Mouse (Mus musculus) embryonic facial prominence, embryonic 13.5 days (tissue): ENCODE measurements around the gene Ppp2r5c. TPM values are rescaled to one million over a fixed set of nuclear protein-coding genes. Genes with fewer than 3 reads are reported as not detected.

ENCODE experiments used
- ATAC-seq: fragments of 200-750 bp; cut with Nextera tagmentation; 2 replicates; pipeline ENCODE4 v1.8.0; 2017; ENCODE audit warnings: low read depth; ENCODE audit not compliant: insufficient number of reproducible peaks, insufficient read depth, low FRiP score, low TSS enrichment
- H3K27ac ChIP-seq: fragments of 300-500 bp; sonication (generic); 2 replicates; pipeline ENCODE4 v1.5.1; 2015; ENCODE audit warnings: moderate library complexity, mild to moderate bottlenecking, inconsistent platforms
- H3K27me3 ChIP-seq: fragments of 300-500 bp; sonication (generic); 2 replicates; pipeline ENCODE4 v1.6.1; 2015; ENCODE audit warnings: mild to moderate bottlenecking, inconsistent platforms
- H3K36me3 ChIP-seq: fragments of 300-500 bp; sonication (generic); 2 replicates; pipeline ENCODE4 v1.6.1; 2015; ENCODE audit warnings: mild to moderate bottlenecking, inconsistent platforms
- H3K4me1 ChIP-seq: fragments of 300-500 bp; sonication (generic); 2 replicates; pipeline ENCODE4 v1.6.1; 2015; ENCODE audit warnings: inconsistent platforms
- H3K4me2 ChIP-seq: fragments of 300-500 bp; sonication (generic); 2 replicates; pipeline ENCODE4 v1.6.1; 2015; ENCODE audit warnings: moderate library complexity, mild to moderate bottlenecking, inconsistent platforms
- H3K4me3 ChIP-seq: fragments of 300-500 bp; sonication (generic); 2 replicates; pipeline ENCODE4 v1.5.1; 2015; ENCODE audit warnings: mild to moderate bottlenecking, inconsistent platforms
- H3K9ac ChIP-seq: fragments of 300-500 bp; sonication (generic); 2 replicates; pipeline ENCODE4 v1.6.1; 2015; ENCODE audit warnings: mild to moderate bottlenecking, inconsistent platforms
- H3K9me3 ChIP-seq: fragments of 300-500 bp; sonication (generic); 2 replicates; pipeline ENCODE4 v1.6.1; 2016; ENCODE audit warnings: inconsistent platforms
- WGBS: fragments of 180-500 bp; shearing (Covaris S2); methylation state at CpG from one replicate; pipeline ENCODE4 v1.1.7; 2015; ENCODE audit warnings: mixed read lengths; 5-methylcytosine and 5-hydroxymethylcytosine counted together
- polyA plus RNA-seq: library from polyadenylated mRNA; unstranded; fragments of >200 nt; fragmentation: Nextera tagmentation; extraction: Ambion mirVana; gene quantifications from 2 replicates; pipeline ENCODE4 v1.2.1, GENCODE M21; 2015

The Ppp2r5c gene
- polyA plus RNA-seq, 1 experiment from 2014 or later: 151 TPM

DNA sequence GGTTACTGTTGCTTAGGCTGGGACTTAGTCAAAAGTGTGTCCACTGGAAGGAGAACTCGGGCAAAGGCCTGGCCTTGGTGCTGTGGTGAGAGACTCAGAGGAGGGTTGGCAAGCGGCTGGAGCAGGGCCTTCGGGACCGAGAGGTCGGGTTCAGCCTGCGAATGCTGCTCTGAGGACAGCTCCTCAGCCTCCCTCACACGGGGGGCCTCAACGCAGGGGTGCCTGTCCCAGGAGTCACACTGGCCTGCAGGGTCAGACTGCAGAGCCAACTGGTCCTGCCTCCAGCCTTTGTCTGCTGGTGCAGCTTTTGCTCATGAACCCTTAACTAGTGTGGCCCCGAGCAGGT is 57.2 kb downstream of the Ppp2r5c start:
- no peak overlapping the region for H3K9ac ChIP-seq
- no peak overlapping the region for H3K4me3 ChIP-seq
- ATAC-seq: no peak
- H3K36me3 ChIP-seq: 0 out of 2 replicates have a peak, but pooled peaks cover 8% of the 10 kb centered on the region
- 85% methylated on average over 9 of the region's 9 CpGs for WGBS
- H3K4me2 ChIP-seq: no peak overlapping the region
- no peaks in the 10 kb centered on the region for H3K9me3 ChIP-seq
- H3K27ac ChIP-seq: no peak overlapping the region
- peaks cover 50% of the 10 kb centered on the region for H3K4me1 ChIP-seq
- H3K27me3 ChIP-seq: no peaks in the 10 kb centered on the region

- Histone ChIP-seq H3K36me3 (0 out of 2 replicates have a peak, but pooled peaks cover 6% of the 10 kb centered on the region), H3K27ac (0 out of 2 replicates have a peak overlapping the region, but pooled peaks have one; percentile 9), H3K27me3 (no peaks in the 10 kb centered on the region), H3K9ac (no peak overlapping the region), H3K4me1 (peaks cover 57% of the 10 kb centered on the region), H3K9me3 (no peaks in the 10 kb centered on the region), H3K4me3 (no peak overlapping the region), H3K4me2 (no peak overlapping the region)
- WGBS: 62% methylated on average over 3 of the region's 3 CpGs
- no peak for ATAC-seq
Observed at GRCm38 (mm10) chr12:110504793-110505192, 57.9 kb downstream of the Ppp2r5c start.

DNA sequence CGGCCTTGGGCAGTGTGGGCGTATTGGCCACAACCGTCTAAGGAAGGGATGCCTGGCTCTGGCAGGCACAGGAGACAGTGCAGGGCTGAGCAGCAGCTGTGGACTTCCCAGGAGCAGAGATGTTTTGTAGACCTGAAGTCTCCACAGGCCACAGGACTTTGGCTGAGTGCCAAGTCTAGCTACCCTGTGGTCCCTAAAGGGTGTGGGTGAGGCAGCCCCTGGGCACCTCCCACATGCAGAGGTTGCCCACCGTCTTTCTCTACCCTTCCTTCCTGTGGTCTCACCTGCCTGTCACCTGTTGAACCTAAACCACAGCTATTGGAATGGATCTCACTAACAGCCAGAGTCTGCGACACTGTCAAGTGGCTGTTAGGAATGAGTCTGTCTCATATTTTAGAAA is 59.1 kb downstream of the Ppp2r5c start:
- no peaks in the 10 kb centered on the region for H3K27me3 ChIP-seq
- no peak overlapping the region for H3K9ac ChIP-seq
- no peak overlapping the region for H3K27ac ChIP-seq
- H3K36me3 ChIP-seq: no peaks in the 10 kb centered on the region
- H3K4me2 ChIP-seq: no peak overlapping the region
- 72% methylated on average over 5 of the region's 5 CpGs for WGBS
- ATAC-seq: no peak
- H3K4me3 ChIP-seq: no peak overlapping the region
- H3K4me1 ChIP-seq: peaks cover 67% of the 10 kb centered on the region
- H3K9me3 ChIP-seq: no peaks in the 10 kb centered on the region

DNA sequence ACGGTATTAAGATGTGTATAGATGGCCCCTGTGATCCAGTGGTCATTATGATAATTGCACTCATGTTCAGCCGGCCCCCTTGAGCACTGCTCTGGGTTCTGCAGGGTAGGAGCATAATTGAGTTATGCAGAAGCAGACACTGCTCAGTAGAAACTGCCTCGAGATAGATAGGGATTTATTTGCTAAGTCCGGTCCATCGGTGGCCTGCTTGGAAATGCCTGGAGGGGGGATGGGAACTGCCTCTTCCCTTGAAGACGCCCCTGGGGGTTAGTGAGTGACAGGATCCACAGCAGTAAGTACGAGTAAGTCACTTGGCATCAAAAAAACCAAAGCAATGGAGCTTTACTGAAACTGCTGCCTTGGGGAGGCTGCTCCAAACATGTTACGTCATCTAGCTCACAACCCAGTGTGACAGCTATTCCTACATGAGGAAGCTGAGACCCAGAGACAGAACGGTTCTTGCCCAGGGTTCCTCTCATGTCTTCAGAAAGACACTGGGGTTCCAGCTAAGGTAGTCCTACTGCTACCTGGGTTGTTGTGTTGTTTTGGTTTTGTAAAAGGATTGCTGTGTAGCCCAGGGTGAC is 60.9 kb downstream of the Ppp2r5c start:
- H3K27ac ChIP-seq: no peak overlapping the region
- no peaks in the 10 kb centered on the region for H3K36me3 ChIP-seq
- WGBS: 31% methylated on average over 9 of the region's 9 CpGs
- no peaks in the 10 kb centered on the region for H3K27me3 ChIP-seq
- H3K9ac ChIP-seq: no peak overlapping the region
- peaks cover 76% of the 10 kb centered on the region for H3K4me1 ChIP-seq
- no peak overlapping the region for H3K4me3 ChIP-seq
- no peaks in the 10 kb centered on the region for H3K9me3 ChIP-seq
- ATAC-seq: no peak
- H3K4me2 ChIP-seq: no peak overlapping the region

DNA sequence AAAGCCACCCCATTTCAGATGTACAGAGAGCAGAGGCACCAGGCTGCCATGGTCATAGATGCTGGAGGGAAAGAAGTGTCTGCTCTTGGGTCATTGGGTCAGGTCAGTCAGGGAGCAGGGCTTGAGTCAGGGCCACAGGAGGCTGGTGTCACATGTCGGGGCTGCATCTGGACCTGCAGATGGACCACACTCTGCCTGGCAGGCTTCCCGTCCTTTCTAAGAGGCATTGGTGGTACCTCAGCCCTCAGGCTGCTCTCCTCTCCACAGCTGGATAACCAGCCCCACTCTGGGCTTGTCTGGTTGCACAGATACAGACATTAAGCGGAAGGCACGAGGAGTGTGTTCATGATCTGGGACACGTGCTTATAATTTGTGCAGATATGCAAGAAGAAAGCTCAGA is 61.8 kb downstream of the Ppp2r5c start:
- WGBS: 45% methylated on average over 5 of the region's 5 CpGs
- Histone ChIP-seq H3K27ac (peak overlapping the region; percentile 28; the same call in 1 of the 2 replicates), H3K27me3 (no peaks in the 10 kb centered on the region), H3K9ac (no peak overlapping the region), H3K36me3 (peaks cover 8% of the 10 kb centered on the region), H3K4me1 (peaks cover 80% of the 10 kb centered on the region), H3K4me3 (no peak overlapping the region), H3K4me2 (no peak overlapping the region), H3K9me3 (no peaks in the 10 kb centered on the region)
- ATAC-seq: no peak

DNA sequence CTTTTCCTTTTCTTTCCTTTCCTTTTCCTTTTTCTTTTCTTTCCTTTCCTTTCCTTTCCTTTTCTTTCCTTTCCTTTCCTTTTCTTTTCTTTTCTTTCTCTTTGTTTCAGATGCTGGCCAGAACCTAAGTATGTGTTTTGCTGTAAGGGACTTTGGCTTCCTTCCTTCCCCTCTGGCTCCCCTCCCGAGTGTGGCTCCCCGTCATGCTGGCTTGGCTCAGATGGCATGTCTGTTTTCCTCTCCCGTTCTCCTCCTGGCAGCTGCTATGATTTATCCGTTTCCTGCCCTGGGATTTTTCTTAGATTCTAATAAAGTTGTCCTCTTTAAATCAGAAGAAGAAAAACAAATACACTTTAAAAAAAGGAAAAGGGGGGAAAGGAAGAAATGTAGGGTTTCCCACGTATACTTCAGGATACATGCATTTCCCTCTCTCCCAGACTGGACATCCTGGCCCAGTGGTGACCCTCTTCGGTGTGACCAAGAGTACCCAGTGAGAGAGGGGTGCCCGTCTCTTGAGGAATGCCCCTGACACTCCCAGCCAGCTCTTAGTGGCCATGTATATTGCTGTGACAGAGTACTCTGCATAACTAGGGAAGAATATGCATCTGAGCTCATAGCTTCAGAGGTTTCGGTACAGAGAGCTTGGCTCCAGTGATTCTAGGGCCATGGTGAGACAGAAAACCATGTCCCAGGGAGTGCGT is 63.4 kb downstream of the Ppp2r5c start:
- Histone ChIP-seq H3K9me3 (no peaks in the 10 kb centered on the region), H3K9ac (no peak overlapping the region), H3K4me3 (no peak overlapping the region), H3K27me3 (no peaks in the 10 kb centered on the region), H3K36me3 (peaks cover 8% of the 10 kb centered on the region), H3K27ac (peak overlapping the region; percentile 83), H3K4me1 (peaks cover 65% of the 10 kb centered on the region), H3K4me2 (peak overlapping the region; percentile 26; the same call in 1 of the 2 replicates)
- ATAC-seq: no peak
- whole genome bisulfite sequencing: 52% methylated on average over 9 of the region's 9 CpGs

DNA sequence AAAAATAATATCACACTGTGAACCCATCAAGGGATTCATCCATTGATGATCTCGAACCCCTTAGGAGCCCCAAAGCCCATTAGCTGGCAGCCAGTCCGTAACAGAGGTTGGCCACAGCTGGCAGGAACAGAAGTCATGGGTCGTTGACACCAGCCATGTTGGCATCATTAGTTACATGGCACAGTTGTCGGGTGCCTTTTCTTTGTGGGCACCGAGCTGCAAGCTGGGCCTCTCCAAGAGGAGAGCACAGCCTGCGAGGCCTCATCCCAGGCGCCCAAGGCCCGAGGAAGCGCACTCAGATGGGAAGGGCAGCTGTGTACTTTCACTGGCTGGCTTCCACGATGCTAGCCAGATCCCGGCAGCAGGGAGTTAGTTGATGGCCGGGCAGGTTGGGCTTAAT is 64.3 kb downstream of the Ppp2r5c start:
- H3K36me3 ChIP-seq: peaks cover 8% of the 10 kb centered on the region
- H3K27ac ChIP-seq: peak overlapping the region; percentile 83
- H3K27me3 ChIP-seq: no peaks in the 10 kb centered on the region
- H3K4me3 ChIP-seq: no peak overlapping the region
- H3K4me1 ChIP-seq: peaks cover 57% of the 10 kb centered on the region
- no peak overlapping the region for H3K4me2 ChIP-seq
- ATAC-seq: no peak
- no peak overlapping the region for H3K9ac ChIP-seq
- no peaks in the 10 kb centered on the region for H3K9me3 ChIP-seq
- 87% methylated on average over 12 of the region's 12 CpGs for WGBS

- Histone ChIP-seq H3K4me3 (no peak overlapping the region), H3K27me3 (no peaks in the 10 kb centered on the region), H3K36me3 (peaks cover 9% of the 10 kb centered on the region), H3K4me2 (no peak overlapping the region), H3K27ac (no peak overlapping the region), H3K9me3 (no peaks in the 10 kb centered on the region), H3K9ac (no peak overlapping the region), H3K4me1 (peaks cover 53% of the 10 kb centered on the region)
- 77% methylated on average over 9 of the region's 9 CpGs for whole genome bisulfite sequencing
- ATAC-seq: no peak
Observed at GRCm38 (mm10) chr12:110511856-110512433, 65.0 kb downstream of the Ppp2r5c start.

DNA sequence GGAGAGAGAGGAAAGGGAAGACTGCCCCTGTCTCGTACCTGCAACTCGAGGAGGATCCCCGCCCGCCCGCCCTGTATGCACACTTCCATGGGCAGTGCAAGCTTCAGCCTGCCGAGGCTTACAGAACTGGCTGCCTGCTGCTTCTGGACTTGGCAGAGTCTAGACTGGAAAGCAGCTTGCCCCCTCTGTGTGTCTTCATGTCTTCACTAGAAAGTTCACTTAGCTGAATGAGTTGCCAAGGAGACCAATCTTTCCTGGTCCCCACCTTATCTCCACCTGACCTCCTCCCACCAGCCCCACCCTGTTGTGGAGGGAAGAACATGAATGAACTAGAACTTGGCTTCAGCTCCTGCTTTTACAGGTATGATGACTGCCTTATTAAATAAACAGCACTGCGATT is 66.0 kb downstream of the Ppp2r5c start:
- Histone ChIP-seq H3K4me3 (no peak overlapping the region), H3K4me2 (no peak overlapping the region), H3K27ac (peak overlapping the region; percentile 33; the same call in 1 of the 2 replicates), H3K36me3 (peaks cover 19% of the 10 kb centered on the region), H3K9me3 (no peaks in the 10 kb centered on the region), H3K9ac (no peak overlapping the region), H3K4me1 (peaks cover 45% of the 10 kb centered on the region), H3K27me3 (no peaks in the 10 kb centered on the region)
- peak; percentile 57; the same call in 1 of the 2 replicates for ATAC-seq
- WGBS: 70% methylated on average over 7 of the region's 7 CpGs

GRCm38 (mm10) chr12:110515676-110516075 is 68.8 kb downstream of the Ppp2r5c start:
- Histone ChIP-seq H3K27me3 (no peaks in the 10 kb centered on the region), H3K27ac (no peak overlapping the region), H3K9ac (no peak overlapping the region), H3K9me3 (no peaks in the 10 kb centered on the region), H3K4me1 (peaks cover 32% of the 10 kb centered on the region), H3K4me3 (no peak overlapping the region), H3K36me3 (peaks cover 19% of the 10 kb centered on the region), H3K4me2 (no peak overlapping the region)
- ATAC-seq: no peak
- WGBS: 92% methylated on average over 8 of the region's 8 CpGs

DNA sequence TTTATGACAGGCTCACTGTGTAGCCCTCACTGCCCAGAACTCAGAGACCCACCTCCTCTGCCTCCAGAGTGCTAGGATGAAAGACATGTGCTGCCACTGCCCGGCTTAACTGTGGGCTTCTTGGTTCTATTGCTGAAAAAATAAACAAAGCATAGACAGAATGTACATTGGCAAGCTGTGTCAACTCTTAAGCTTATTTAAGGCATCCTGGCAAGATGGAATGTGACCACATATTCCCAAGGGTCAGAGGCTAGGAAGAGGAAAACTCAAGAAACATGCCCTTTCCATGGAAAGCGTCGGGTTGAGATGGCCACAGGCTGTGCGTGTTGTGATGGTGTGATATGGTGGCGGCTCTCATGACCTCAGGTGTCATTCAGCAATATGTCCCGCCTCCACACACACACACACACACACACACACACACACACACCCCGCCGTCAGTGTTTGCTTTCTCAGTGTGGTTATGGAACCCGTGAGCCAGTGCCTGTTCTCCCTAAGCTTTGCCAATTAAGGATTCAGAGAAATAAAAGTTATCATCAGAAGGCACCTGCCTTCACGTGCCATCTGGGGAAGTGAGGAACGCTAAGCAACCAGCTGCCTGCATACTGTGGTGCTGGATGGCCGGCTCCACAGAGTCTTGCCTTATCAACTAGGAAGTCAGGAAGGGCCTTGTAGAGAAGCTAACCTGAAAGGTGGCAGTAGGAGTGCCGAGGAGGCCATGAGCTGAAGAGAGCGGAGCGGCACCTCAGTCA is 73.5 kb downstream of the Ppp2r5c start:
- no peak overlapping the region for H3K9ac ChIP-seq
- WGBS: 82% methylated on average over 15 of the region's 15 CpGs
- peaks cover 14% of the 10 kb centered on the region for H3K4me1 ChIP-seq
- H3K4me3 ChIP-seq: no peak overlapping the region
- H3K36me3 ChIP-seq: peaks cover 46% of the 10 kb centered on the region
- no peak overlapping the region for H3K4me2 ChIP-seq
- no peak; the same call in 1 of the 2 replicates for ATAC-seq
- H3K9me3 ChIP-seq: no peaks in the 10 kb centered on the region
- H3K27ac ChIP-seq: no peak overlapping the region
- H3K27me3 ChIP-seq: no peaks in the 10 kb centered on the region
